Mouse (Mus musculus): ENCODE data around the gene Aurkb.

Aurkb gene

DNA sequence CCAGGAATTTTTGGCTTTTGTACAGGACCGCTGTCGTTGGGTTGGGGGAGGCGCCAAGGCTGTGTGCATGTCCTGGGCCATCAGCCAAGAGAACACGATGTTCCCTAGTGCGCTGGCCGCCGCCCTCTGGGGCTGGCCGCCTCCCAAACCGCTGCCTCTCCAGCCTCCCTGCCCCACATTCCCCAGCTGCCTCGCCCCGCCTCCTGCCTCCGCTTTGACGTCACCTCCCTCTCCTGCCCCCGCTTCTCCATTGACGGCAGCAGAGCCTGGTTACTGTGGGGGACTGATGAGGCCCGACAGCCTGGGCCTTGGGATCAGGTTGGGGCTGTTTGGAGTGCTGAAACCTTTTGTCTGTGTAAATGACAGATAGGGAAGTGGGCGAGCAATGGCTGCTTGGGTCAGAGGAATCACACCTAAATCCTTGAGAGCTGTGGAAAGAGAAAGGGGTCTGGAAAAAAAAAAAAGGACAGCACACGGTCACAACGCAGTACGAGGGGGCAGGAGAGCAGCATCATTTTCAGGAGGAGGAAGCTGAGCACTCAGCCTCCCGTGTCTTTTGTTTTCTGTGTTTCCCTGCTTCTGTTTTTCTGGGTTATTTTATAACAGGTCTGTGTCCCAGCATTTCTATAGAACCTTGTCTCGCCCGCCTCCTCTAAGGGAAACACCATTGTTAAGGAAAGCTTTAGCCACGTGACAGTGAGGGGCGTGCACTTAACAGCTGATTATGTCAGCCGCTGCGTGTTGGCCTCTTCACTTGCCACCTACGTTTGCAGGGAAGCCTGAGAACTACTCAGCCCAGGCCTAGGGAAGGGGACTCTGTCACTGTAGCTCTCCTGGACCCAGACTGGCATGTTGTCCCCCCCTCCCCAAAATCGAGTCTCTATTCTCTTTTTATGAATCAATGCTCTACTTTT lies 51.8 kb downstream of the Aurkb start:
- DNase-seq (ENCODE audit: low read depth, low spot score), result no peak

DNA sequence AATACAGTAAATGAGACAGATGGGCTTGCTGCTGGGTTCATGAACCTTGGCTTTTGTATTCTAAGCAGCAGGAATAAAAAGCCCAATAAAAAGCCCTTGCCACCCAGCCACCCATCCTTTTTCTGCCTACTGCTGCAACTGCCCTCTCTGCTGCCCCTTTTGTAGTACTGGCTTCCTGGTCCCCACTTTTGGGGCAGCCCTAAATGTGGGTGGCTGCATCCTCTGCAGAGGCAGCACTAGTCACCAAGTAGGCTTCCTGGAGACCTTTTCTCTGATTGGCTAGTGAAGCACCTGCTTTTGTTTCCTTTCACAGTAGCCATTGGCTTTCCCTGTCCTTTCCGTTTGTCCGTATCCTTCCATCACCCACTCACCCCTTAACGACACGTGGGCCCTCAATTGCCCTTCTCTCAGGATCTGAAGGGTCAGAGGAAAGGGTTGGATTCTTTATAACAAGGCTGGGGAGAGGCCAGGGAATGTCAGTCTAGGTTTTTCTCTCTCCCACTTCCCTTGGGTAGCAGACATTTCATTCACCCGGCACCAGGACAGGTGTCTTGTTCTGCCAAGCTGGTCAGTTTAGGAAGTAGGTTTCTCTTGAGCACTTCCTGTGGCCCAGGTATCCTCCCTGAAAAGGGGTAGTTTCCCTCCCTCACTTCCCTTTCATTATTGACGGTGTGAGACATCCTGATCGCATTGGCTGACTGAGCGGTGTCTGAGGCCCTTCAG lies 52.8 kb downstream of the Aurkb start:
- DNase-seq (ENCODE audit: low read depth, low spot score), result no peak

DNA sequence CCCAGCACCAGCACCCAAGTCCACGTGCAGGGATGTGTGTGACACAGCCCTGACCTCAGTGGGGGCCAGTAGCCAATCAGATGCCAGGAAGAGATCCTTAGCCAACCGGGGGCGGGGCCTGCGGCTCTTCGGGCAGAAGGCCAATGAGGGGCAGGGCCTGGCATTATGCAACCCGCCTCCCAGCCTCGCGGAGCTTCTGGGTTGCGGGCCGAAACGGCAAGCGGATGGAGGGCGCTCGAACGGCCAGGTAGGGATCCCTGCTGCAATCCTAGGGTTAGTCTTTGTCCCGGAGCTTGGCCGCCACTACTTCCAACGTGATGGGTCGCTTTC lies 53.3 kb downstream of the Aurkb start:
- peak; percentile 90 for DNase-seq (ENCODE audit: low read depth, low spot score)

DNA sequence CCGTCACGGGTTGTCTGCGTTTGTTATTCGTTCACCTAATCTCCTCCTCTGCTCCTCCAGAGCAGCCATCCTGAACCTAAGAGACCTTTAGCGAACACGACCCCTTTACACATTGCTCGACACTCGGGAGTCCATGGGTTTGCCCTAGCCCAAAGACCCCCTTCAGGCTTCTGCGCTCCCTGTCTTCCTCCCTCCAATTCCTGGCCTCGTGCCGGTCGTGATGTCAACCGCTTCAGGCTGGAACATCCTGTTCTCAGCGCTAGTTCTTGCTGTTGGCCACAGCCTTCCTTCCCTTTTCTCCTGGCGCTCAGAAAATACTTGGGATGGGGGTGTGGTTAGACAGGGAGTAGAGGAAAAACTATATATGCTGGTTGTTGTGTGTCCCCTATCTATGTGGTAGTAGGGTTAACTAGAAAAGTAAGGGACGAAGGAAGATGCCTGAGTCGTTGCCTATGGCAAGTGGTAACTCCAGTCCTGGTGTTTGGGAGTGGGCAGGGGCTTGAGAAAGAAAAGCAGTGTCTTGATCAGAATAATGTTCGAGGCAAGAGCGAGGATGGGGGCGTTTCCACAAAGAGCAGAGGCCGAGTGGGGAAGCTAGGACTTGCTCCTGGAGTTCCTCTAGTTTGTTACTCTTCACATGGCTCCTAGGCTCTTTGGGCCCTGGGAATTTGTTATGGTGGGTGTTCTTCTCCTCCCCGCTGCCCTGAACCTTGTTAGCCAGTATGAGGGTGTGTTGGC lies 53.9 kb downstream of the Aurkb start:
- no peak for DNase-seq (ENCODE audit: low read depth, low spot score)

DNA sequence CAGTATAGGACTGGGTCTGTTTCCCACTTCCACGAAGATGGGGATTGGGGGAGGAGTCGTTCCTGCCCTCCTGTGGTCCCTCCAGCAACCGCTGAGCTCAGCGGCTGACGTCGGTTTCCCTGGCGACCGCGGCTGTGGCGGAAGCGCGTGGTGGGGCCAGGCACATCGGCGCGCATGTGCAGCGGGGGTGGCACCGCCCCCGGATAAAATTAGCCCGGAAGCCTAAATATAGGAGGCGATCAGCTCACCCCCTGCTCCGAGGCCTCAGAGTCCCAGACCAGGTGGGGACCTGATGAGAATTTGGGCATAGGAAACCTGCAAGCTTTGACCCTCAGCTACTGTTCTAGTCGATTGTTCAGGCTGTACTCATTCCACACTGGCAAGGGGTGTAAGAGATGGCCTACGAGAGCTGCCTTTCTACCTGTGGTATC lies 54.5 kb downstream of the Aurkb start:
- DNase-seq (ENCODE audit: low read depth, low spot score), result no peak

DNA sequence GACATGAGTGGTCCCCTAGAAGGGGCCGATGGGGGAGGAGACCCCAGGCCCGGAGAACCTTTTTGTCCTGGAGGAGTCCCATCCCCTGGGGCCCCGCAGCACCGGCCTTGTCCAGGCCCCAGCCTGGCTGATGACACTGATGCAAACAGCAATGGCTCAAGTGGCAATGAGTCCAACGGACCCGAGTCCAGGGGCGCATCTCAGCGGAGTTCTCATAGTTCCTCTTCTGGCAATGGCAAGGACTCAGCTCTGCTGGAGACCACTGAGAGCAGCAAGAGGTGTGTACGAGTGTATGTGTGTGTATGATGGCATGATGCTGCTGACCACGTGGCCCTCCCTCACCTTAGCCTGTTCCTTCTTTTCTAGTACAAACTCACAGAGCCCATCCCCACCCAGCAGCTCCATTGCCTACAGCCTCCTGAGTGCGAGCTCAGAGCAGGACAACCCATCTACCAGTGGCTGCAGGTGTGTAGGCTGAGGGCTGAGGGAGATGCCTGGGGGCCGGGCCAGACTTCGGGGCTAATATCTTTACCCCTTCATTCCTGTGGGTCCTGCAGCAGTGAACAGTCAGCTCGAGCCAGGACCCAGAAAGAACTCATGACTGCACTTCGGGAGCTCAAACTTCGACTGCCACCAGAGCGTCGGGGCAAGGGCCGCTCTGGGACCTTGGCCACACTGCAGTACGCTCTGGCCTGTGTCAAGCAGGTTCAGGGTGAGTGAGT lies 55.4 kb downstream of the Aurkb start:
- DNase-seq (ENCODE audit: low read depth, low spot score), result no peak
